Mouse (Mus musculus) erythroblast, embryonic 14.5 days (primary cell): ENCODE measurements around the gene Wdr49.

Source experiments
- GATA1 ChIP-seq: IDR thresholded peaks from 2 replicates; pipeline ENCODE4 v1.6.1; 2012; ENCODE audit warnings: low read length, inconsistent platforms, mixed read lengths
- TAL1 ChIP-seq: IDR thresholded peaks from 3 replicates; pipeline ENCODE4 v1.6.1; 2012; ENCODE audit warnings: low read length, inconsistent platforms, mixed read lengths

GRCm38 (mm10) chr3:75353972-75354371 lies 128.0 kb downstream of the Wdr49 start:
- TF ChIP-seq GATA1: no peak
- no peak for TF ChIP-seq TAL1
